Mouse (Mus musculus): ENCODE data around the gene Dock10.

Gene Dock10

DNA sequence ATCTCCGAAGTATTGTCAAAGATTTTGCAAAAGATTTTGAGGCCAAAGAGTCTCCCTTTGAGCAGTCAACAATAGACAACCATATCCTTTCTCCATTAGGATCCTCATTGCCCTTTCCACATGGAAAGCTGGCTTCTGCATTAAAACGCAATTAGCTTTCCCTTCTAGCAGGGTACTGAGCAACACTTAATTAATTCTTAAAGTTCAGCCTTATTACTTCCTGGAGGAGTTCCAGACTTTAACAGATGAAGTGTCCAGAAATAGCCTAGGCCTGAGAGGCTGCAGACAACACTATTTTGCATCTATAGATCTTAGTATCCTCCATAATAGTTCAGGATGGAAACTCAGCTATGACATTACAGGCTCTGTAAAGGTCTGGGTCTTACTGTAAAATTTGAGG lies 154.0 kb downstream of the Dock10 start:
- DNase-seq: no peak

DNA sequence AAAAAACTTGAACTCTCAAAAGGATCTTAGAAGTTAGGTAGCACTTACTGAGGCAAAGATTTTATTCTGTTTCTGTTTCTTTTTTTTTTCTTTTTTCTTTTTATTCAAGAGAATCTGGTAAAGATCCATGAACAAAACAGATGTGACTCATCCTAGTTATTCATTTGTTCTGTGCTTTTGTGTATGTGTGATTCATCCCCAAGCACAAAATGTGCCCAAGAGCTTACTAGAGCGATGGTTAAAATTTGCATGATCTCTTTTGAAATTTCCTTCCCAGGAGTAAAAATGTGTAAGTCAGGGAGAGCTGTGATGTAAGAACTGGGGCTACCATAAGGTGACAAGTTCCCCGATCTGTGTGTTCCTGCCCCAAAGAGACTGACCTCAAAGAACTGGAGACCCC lies 155.2 kb downstream of the Dock10 start:
- DNase-seq: no peak

DNA sequence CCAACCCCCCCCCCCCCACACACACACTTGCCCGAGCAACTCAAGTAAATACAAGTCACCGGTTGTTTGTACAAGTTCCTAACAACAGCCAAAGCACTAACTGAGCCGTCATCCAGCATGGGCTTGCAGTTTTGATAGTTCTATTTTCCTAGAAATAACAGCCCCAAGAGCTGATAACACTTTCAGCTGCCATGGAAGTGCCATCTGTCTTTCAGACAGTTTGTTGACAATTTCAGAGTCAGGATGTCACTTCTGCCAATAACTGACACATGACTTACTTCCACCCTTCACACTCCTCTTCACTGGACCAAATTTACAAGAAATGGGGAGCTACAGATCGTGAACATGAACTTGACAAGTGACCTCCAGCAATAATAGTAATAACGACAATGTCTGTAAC lies 175.0 kb downstream of the Dock10 start:
- no peak for DNase-seq

DNA sequence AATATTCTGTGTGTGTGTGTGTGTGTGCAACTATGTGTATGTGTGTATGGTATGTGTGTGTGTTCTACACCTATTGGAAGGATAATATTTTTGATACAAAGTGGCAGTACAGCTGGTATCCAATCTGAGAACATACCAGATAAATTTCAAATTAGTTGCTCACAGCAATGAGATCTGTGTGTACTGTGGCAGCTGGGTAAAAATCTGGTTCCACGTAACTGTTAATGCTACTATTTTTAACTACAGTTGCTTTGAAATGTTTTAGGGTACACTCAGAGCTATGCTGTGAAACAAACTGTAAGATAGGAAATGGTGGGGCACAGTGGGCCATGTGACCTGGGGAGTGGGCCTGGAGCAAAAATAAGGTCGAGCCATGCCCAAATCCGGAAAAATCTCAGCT lies 176.1 kb downstream of the Dock10 start:
- DNase-seq: no peak

DNA sequence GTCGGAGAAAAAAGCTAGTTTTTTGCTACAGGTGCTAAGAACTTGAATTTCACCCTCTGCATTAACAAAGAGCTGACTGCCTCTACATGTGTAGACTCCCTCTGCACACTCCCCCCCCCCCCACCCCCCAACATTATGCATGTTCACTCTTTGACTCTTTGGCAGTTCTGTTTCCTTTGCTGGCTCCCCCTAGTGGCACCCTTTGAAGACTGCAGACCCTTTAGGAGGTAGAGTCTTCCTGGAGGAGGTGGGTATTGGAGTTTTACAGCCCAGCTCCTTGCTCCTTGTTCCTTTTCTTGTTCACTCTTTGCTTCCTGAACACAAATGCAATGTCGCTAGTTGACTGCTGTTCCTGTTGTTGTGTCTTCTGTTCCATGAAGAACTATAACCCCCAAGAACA lies 181.4 kb downstream of the Dock10 start:
- DNase-seq: peak; percentile 18

DNA sequence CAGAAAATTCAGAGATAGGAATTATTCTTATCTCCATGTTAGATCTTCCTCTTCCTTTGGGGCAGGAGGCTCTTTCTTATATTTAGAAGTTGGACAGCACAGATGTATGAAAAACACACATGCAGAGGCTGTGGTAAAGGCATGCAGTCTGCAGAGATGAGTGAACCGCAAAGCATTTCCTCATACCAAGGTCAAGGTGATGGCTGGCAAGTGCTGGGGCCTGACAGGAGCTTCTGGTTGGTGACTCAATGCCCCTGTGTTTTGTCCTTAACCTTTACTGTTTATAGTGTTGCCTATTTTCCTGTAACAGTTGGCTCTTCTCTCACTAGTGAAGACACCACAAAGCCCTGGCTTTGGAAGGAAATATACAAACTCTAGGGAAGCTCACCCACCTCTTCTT lies 201.9 kb downstream of the Dock10 start:
- no peak for DNase-seq

DNA sequence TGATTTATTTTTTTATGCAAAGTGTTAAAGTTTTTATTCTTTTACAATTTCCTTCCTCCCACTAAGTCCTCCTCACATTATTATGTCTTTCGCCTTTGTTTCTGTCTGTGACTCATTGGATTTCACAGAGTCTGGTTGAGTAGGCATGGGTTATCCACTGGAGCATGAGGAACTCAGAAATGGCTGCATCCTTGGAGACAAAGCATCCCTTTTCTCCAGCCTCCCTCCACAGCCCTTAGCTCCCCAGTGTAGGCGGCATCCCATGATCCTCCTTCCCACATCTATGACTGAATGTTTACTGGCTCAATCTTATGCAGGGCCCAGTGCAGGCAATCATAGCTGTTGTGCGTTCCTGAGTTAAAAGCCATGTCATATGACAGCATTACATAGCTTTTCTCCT lies 216.8 kb downstream of the Dock10 start:
- no peak for DNase-seq

DNA sequence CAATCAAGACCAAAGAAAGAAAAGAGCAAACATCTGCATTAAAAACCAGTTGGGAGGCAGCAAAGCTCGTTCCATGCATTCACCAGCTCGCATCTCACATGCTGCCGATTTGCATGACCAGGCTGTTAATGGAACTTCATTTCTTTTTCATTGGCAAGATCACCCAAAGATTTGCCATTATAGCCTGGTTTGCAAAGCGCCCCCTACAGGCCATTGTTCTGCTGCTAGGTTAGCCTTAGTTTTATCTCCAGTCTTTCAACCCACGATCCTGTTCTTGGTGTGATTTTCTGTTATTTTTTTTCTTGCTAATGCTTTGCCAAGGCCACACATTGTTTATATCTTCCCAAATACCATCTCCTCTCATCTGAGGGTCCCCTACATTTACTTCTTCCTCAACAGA lies 236.1 kb downstream of the Dock10 start:
- DNase-seq: peak; percentile 5

DNA sequence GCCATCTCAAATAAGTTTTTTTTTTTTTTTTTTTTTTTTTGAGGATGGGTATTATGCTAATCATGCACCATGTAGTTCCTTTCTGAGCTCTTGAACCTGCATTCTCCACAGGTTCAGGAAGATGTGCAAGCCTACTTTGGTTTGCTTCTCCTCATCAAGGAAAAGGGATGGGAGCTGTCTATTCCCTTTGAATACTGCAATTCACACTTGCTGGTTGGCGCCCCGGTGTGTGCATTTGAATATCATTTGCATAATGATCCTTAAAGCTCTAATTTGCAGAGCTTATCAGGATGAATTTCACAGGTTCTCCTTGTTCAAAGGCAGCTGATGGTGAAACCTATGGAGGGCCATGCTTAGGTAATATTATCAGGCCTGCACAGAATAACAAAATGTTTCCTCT lies 237.9 kb downstream of the Dock10 start:
- DNase-seq: no peak

DNA sequence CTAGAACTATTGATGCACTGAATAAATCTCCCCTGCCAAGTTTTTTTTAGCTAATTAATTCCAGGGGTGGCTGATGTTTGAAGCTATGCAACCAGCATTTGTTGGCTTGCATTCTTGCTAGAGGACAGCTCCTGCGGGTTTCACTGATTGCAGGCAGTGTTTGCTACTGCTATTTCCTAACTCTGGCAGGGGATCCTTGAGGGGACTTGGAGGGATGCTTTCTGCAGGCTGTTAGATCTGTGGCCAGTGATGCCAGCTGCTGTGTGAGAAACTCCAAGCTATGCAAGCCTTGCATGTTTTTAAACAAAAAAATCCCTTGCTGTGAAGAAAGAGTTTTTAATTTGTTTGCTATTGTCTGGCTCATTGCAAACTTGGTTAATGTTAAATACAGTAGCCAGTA lies 238.4 kb downstream of the Dock10 start:
- peak; percentile 4 for DNase-seq

DNA sequence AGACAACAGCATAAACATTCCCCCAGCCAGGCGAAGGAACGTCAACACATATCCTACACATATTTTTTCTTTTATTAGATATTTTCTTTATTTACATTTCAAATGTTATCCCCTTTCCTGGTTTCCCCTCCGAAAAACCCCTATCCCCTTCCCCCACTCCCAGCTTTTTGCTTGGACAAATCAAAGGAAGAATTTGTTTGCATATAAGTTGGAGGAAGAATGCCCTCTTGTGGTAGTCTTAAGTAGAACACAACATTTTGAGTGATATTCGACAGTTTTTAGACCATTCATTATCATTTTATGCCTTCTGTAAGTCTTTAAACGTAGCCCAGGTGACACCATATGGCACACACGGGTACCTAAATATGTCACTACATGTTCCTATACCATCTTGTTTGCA lies 242.5 kb downstream of the Dock10 start:
- peak; percentile 3 for DNase-seq

DNA sequence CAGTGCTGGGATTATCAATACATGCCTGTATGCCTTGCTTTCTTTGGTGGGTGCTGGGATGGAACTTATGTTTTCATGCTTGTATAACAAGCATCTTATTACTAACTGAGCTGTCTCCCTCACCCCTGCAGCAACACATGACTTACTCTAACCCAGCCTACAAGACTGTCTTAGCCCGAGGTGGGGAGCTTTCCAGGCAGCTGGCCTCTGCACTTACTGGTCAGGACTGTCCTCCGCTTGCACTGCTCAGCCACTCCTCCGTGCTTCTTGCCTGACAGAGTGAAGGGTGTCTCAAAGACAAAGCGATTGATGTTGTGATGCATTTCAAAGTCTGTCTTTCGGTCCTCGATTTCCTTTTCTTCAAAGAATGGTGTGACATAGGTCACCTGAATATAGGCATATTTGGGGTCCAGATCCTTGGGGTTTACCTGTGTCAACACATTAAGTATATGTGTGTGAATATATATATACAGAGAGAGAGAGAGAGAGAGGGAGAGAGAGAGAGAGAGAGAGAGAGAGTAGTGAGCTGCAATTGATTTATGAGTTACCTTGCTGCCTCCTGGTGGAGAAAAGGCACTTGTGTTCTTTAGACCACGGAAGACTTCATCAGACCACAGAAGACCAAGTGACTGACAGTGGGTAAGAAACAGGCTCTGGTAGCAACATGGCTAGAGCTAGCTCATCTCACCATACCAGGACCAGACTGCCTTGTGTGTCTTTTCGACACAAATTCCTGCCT lies 245.9 kb downstream of the Dock10 start:
- DNase-seq: no peak

DNA sequence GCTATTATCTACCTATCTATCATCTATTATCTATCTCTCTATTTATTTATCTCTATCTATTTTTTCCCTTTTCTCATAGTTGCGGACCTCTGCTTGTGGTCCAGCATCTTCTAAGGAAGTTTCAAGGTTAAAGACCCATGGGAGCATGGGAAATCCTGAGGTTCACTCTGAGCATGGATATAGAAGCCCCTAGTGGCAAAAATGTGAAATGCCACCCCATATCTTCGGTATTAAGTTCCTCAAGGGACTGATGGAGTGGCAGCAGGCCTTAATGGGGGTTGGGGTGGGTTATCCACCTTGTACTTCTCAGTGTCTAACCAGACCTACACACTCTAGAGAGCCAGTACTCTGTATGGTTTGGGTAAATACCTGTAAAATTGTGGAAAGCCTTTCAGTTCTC lies 253.6 kb downstream of the Dock10 start:
- DNase-seq: peak; percentile 5

DNA sequence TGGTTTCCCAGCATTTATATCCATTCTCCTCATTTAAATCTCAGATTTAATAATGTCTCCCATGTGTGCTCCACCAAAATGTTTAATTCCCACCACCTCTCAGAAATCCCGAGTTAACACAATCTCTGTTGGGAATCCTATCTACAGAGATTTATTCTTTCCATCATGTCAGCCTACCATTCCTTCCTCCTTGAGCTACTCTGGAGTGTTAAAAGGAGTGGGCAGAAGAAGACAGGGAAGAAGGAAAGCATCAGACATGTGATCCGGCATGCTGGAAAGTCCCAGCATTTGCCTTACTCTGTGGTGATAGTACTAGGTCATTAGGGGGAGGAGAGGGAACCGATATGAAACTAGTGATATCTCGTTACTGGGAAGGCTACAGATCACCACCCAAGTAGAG lies 254.2 kb downstream of the Dock10 start:
- DNase-seq: no peak

DNA sequence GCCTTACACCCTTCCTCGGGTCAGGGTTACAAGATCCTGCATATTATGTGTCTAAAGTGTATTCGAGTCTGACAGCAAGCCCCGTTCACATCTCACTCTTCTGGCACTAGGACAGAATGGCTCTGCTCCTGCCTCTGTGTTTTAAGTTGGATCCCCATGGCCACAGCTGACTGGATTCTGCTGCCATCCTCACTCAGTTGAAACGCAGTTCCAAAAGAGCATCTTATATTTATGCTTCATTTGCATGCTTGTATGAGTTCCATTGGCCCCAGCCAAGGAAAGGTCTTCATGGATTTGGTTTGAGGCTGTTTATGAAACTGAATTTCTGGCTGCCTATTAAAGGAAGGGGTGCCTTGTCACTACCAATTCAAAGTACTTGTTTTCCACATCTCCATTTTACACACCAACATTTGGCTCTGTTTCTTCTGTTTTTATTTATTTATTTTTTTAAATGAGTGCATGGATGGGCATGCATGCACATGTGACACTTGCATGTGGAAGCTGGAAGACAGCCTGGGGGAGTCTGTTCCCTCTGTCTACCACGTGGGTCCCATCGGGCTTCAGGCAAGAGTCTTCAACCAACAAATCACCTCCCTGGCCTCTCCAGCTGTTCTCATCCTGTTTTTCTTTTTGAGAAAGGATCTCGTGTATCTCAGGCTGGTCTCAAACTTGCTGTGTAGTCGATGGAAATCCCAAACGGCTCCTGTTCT lies 255.7 kb downstream of the Dock10 start:
- DNase-seq: no peak

DNA sequence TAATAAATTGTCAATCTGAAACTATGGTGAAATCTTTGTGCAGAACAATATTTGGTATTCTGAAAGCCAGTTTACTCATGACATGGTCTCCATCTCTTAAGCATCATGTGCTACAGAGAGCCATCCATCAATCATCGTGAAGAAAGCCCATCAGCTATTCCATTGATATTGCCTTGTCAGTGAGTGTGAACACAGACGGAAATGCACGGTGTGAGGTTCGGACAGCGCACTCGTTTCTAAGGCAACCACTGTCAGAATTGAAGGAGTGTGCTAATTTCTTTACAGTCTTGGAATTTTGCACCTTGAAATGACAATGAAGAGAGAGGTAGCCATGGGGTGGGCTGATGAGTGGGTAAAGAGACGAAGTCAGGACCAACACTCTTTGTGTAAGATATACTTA lies 259.1 kb downstream of the Dock10 start:
- no peak for DNase-seq

DNA sequence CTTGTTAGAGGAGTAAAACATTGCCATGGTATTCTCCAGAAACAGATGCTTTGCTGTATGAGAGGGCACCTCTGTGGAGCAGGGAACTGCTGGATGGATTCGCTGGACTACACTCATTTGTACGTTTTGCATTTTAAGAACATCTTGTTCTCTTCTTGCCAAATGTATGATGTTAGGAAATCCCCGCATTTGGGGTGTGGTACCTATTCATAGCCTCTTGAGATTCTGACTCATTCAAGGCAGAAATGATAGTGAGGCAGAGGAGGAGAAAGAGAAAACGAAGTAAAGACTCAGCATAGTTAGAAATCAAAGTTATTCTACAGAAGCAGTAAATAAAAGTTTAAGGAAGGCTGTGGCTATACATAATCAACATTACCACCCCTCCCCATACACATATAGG lies 262.0 kb downstream of the Dock10 start:
- DNase-seq: no peak

DNA sequence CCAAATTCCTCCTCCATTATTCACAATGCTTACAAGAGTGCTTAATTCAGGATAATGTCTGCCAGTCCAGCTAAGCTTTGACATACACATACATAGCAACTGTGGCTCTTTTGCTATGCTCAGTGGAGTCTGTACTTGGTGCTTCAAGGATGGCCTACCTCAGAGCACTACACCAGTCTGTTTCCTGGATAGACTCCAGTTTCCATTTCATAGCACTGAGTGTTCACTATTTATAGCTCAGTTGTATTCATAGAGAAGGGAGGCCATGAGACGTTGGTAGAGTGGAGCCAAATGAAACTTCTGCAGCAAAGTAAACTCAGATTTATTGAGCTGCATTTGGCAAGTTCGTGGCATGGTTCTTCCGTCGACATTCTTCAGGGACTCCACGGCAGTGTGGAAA lies 274.9 kb downstream of the Dock10 start:
- no peak for DNase-seq

DNA sequence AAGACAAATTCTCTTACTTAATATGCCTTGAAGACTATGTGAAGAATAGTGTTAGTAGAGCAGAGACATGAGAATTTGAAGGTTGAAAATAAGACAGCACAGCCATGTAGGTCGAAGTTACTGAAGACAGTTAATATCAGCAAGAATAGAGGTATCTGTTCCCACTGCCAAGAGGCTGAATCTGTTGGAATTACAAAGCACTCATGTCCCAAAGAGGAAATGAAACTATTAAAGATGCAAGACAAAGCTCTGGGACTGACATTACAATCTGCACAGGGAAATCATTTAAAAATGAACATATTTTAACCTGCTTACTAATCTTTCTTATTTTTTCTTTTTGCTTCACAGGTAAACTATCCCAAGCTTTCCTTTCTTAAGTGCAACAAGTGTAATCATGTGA lies 283.4 kb downstream of the Dock10 start:
- no peak for DNase-seq

DNA sequence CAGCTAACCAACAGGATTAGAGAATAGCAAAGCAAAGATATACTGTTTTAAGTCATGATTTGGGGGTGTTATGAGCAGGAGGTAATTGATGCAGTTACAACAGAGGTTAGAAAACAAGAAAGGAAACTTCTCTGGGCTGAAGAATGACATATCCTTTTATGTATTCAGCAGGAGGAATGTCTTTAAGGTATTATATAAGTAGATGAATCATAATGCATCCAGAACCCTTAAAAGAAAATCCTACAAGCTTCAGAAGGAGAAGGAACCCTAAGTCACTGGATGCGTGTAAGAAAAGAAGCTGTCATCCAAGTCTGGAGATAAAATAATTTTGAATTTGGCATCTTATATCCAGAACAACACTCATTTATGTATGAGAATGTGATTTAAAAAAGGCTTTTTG lies 285.9 kb downstream of the Dock10 start:
- no peak for DNase-seq

DNA sequence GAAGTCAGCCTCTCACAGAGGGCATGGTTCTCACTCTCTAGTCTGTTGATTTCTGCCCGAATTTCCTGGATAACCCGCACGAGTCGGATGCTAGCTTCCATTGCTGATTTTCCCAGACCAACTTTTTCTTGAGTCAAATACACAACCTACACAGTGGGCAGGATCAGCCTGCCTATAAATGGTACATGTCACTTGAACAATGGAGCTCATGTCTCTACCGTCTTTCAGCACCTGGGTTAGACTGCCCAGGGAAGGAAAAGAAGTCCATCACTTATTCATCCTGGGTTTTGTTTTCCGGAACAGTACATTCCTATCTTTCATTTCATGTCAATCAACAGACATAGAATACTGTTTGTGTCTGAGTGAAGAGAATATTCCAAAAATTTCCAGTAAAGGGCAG lies 297.0 kb downstream of the Dock10 start, which contains the start of gene Gm45261:
Gene Gm45261 (minus strand): TSS at position 101 of the 400 bp plus-strand sequence.
- no peak for DNase-seq

DNA sequence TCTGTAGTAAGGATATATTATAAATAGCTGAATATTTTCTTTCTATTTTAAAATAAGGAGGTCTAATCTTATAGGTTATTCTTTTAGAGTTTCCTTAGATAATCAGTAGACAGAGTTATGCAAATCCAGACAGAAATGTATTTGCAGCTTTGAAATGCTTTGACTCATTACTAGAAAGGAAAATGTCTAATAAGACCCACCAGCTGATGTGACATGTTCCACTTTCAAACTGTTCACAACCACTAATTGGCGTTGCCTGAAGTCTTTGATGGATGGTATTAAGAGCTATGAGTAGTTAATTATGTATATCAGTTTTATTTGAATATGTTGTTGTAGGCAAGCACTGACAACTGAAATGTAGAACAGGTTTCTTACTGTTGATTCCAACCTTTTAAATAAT lies 298.4 kb downstream of the Dock10 start:
- no peak for DNase-seq

DNA sequence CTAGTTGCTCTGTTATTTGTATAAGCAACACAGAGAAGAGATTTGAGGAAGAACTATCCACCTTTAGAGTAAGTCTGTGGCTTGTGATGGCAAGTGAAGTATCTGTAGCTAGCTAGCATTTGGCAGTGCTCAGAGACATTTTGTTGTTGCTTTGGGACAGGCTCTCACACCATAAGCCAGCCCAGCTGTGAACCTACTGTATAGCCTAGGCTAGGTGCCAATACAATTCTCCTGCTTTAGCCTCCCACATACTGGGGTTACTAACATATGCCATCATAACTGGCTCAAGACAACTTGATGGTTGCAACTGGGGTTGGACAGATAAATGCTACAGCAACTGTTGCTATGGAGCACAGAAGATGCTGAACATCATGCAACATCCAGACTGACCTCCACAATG lies 298.9 kb downstream of the Dock10 start:
- no peak for DNase-seq

DNA sequence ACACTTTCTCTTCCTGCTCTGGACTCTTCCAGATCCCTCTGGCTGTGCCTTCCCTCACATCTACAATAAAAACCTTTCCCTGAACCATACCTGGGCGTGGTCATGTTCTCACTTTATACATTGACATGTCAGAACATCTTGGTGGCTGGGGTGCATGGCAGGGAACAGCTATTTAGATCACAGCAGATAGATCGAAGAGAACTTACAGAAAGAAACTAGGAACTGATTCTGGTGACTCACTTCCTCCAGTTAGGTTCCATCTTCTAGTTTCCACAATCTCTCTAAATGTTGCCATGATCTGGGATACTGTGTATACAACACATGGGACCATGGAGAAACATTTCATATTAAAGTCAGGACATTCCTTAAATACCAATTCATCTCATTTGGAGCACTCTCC lies 304.4 kb downstream of the Dock10 start:
- no peak for DNase-seq
